Mouse (Mus musculus) heart, embryonic 10.5 days (tissue): Measurements from ENCODE around the gene Repin1. TPM values are rescaled to one million over a fixed set of nuclear protein-coding genes. Genes with fewer than 3 reads are reported as not detected.

ENCODE experiments used
- DNase-seq: peaks from one replicate; pipeline ENCODE4 v3.0.0-alpha.2; 2017; ENCODE audit warnings: low spot score
- H3K27ac ChIP-seq: fragments of 300-500 bp; sonication (generic); 2 replicates; pipeline ENCODE4 v1.5.1; 2016; ENCODE audit warnings: mild to moderate bottlenecking
- H3K27me3 ChIP-seq: fragments of 300-500 bp; sonication (generic); 2 replicates; pipeline ENCODE4 v1.6.1; 2016; ENCODE audit warnings: mild to moderate bottlenecking; ENCODE audit not compliant: poor library complexity, insufficient read depth, severe bottlenecking
- H3K36me3 ChIP-seq: fragments of 300-500 bp; sonication (generic); 2 replicates; pipeline ENCODE4 v1.6.1; 2016; ENCODE audit warnings: mild to moderate bottlenecking, moderate library complexity
- H3K4me1 ChIP-seq: fragments of 300-500 bp; sonication (generic); 2 replicates; pipeline ENCODE4 v1.6.1; 2016; ENCODE audit warnings: mild to moderate bottlenecking
- H3K4me3 ChIP-seq: fragments of 300-500 bp; sonication (generic); 2 replicates; pipeline ENCODE4 v1.5.1; 2016; ENCODE audit warnings: mild to moderate bottlenecking, moderate library complexity
- H3K9me3 ChIP-seq: fragments of 300-500 bp; sonication (generic); 2 replicates; pipeline ENCODE4 v1.6.1; 2016; ENCODE audit warnings: mild to moderate bottlenecking, moderate library complexity
- WGBS: fragments of 180-500 bp; shearing (Covaris S2); methylation state at CpG from one replicate; pipeline ENCODE4 v1.1.7; 2016; 5-methylcytosine and 5-hydroxymethylcytosine counted together
- polyA plus RNA-seq: library from polyadenylated mRNA; unstranded; fragments of >200 nt; fragmentation: Nextera tagmentation; extraction: Ambion mirVana; gene quantifications from 2 replicates; pipeline ENCODE4 v1.2.1, GENCODE M21; 2016

The Repin1 gene
- polyA plus RNA-seq, result 31.9 and 33.2 TPM in 2 replicates

- peaks cover 35% of the 10 kb centered on the region for H3K36me3 ChIP-seq
- H3K4me3 ChIP-seq, result peak within 1 kb of the TSS; percentile 82
- 7% methylated on average over 45 of the region's 45 CpGs for WGBS
- peaks cover 36% of the 10 kb centered on the region for H3K4me1 ChIP-seq
- peaks cover 22% of the 10 kb centered on the region for H3K9me3 ChIP-seq
- H3K27ac ChIP-seq, result peak within 1 kb of the TSS; percentile 97
- peak; percentile 94 for DNase-seq
- no peaks in the 10 kb centered on the region for H3K27me3 ChIP-seq
Observed at GRCm38 (mm10) chr6:48593158-48594042, at the start of gene Repin1, which contains the start of gene Gm44965. TSS of gene Repin1 (plus strand) at chr6:48593883. TSS of gene Gm44965 (plus strand) at chr6:48593941.

DNA sequence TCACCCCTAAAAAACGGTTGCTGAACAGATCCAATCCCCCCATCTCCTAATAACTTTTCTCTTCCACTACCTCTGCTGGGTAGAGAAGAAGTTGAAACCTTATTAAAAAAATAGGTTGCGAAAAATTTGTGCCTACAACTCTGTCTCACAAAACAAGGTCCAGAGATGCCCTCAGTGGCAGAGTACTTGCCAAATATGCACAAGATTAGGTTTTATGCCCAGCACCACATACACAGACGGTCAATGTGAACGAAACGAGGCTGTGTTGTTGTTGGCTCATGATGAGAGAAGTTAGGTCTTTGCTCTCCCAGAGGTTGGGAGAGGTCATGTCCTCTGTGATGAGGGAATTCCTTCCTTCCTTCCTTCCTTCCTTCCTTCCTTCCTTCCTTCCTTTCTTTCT is 48.4 kb upstream of the Repin1 start:
- WGBS, result 70% methylated on average over 5 of the region's 5 CpGs
- H3K4me1 ChIP-seq, result peaks cover 19% of the 10 kb centered on the region
- DNase-seq, result no peak
- H3K4me3 ChIP-seq, result no peak overlapping the region
- H3K27me3 ChIP-seq, result no peaks in the 10 kb centered on the region; the same call in 1 of the 2 replicates
- 0 out of 2 replicates have a peak, but pooled peaks cover 3% of the 10 kb centered on the region for H3K36me3 ChIP-seq
- H3K27ac ChIP-seq, result no peak overlapping the region
- no peaks in the 10 kb centered on the region for H3K9me3 ChIP-seq

- WGBS, result 65% methylated on average over 1 of the region's 1 CpGs
- DNase-seq, result no peak
- H3K9me3 ChIP-seq, result no peaks in the 10 kb centered on the region
- no peaks in the 10 kb centered on the region; the same call in 1 of the 2 replicates for H3K27me3 ChIP-seq
- no peak overlapping the region for H3K4me3 ChIP-seq
- H3K36me3 ChIP-seq, result no peaks in the 10 kb centered on the region
- peaks cover 13% of the 10 kb centered on the region for H3K4me1 ChIP-seq
- no peak overlapping the region for H3K27ac ChIP-seq
Observed at GRCm38 (mm10) chr6:48546271-48546670, 47.4 kb upstream of the Repin1 start.

- DNase-seq, result no peak
- no peak overlapping the region for H3K4me3 ChIP-seq
- no peaks in the 10 kb centered on the region; the same call in 1 of the 2 replicates for H3K27me3 ChIP-seq
- H3K9me3 ChIP-seq, result no peaks in the 10 kb centered on the region
- H3K27ac ChIP-seq, result no peak overlapping the region
- H3K36me3 ChIP-seq, result no peaks in the 10 kb centered on the region
- WGBS, result 55% methylated on average over 4 of the region's 4 CpGs
- H3K4me1 ChIP-seq, result peaks cover 7% of the 10 kb centered on the region
Observed at GRCm38 (mm10) chr6:48546858-48547257, 46.8 kb upstream of the Repin1 start.

DNA sequence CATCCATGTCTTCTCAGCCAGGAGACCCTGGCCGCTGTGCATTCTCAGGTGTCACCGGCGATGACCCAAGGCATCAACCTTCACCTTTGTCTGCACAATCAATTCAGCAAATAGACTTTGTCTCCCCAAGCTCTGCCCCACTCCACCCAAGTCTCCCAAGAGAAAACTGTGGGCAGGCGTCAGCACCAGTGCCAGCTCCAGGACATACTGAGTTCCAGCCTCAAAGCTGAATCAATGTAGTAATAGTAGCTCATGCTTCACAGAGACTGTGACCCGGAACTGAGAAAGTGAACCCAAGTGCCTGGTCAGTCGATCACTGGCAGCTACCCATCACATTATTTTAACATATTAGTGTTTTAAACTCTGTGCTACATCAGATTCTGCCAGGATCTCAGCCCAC is 45.4 kb upstream of the Repin1 start:
- 78% methylated on average over 6 of the region's 6 CpGs for WGBS
- H3K9me3 ChIP-seq, result no peaks in the 10 kb centered on the region
- H3K36me3 ChIP-seq, result no peaks in the 10 kb centered on the region
- H3K4me3 ChIP-seq, result no peak overlapping the region
- H3K27me3 ChIP-seq, result no peaks in the 10 kb centered on the region; the same call in 1 of the 2 replicates
- H3K27ac ChIP-seq, result no peak overlapping the region
- H3K4me1 ChIP-seq, result no peaks in the 10 kb centered on the region
- DNase-seq, result no peak

DNA sequence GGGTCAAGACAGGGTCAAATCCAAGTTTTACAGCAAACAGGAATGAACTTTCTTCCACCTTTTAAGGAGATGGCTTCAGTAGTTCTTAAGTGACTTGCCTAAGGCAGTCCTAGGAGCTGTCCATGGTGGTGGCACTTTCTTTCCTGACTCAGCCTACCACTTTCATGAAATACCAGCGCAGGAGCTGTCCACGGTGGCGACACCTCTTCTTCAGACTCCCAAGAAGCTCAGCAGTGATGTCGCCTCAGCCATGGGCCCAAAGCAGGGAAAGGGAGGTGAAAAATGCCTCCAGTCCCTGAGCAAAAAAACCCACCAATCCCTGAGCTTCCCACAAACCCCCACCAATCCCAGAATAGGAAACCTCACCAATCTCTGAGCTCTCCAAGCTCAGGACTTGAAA is 40.8 kb upstream of the Repin1 start:
- Histone ChIP-seq H3K27ac (no peak overlapping the region), H3K4me3 (no peak overlapping the region), H3K27me3 (no peaks in the 10 kb centered on the region; the same call in 1 of the 2 replicates), H3K36me3 (peaks cover 14% of the 10 kb centered on the region), H3K9me3 (no peaks in the 10 kb centered on the region), H3K4me1 (peaks cover 18% of the 10 kb centered on the region)
- no peak for DNase-seq
- WGBS, result 43% methylated on average over 4 of the region's 4 CpGs

- WGBS, result 79% methylated on average over 4 of the region's 4 CpGs
Observed at GRCm38 (mm10) chr6:48553819-48554218, 39.9 kb upstream of the Repin1 start.

GRCm38 (mm10) chr6:48554280-48555103 is 39.2 kb upstream of the Repin1 start, which contains the start of gene Lrrc61:
TSS of gene Lrrc61 (plus strand) at chr6:48554796.
- Histone ChIP-seq H3K36me3 (peaks cover 16% of the 10 kb centered on the region), H3K4me3 (peak within 1 kb of the TSS; percentile 61), H3K4me1 (peaks cover 18% of the 10 kb centered on the region), H3K27ac (peak within 1 kb of the TSS; percentile 93), H3K9me3 (no peaks in the 10 kb centered on the region), H3K27me3 (no peaks in the 10 kb centered on the region)
- peak; percentile 95 for DNase-seq
- under 1% methylated on average over 39 of the region's 39 CpGs for WGBS

More at GRCm38 (mm10) chr6:48553819-48554218, 39.9 kb upstream of the Repin1 start:
- no peaks in the 10 kb centered on the region for H3K9me3 ChIP-seq
- H3K36me3 ChIP-seq, result peaks cover 16% of the 10 kb centered on the region
- no peak for DNase-seq
- H3K27me3 ChIP-seq, result no peaks in the 10 kb centered on the region
- peak overlapping the region; percentile 61 for H3K4me3 ChIP-seq
- H3K4me1 ChIP-seq, result peaks cover 18% of the 10 kb centered on the region
- H3K27ac ChIP-seq, result peak overlapping the region; percentile 93

GRCm38 (mm10) chr6:48555104-48555890 is 38.4 kb upstream of the Repin1 start:
- WGBS, result 36% methylated on average over 13 of the region's 14 CpGs

GRCm38 (mm10) chr6:48555956-48556355 is 37.7 kb upstream of the Repin1 start:
- DNase-seq, result no peak
- H3K27ac ChIP-seq, result peak overlapping the region; percentile 93; the same call in 1 of the 2 replicates
- H3K36me3 ChIP-seq, result peaks cover 20% of the 10 kb centered on the region
- H3K4me1 ChIP-seq, result peaks cover 18% of the 10 kb centered on the region
- no peaks in the 10 kb centered on the region for H3K27me3 ChIP-seq
- H3K9me3 ChIP-seq, result no peaks in the 10 kb centered on the region
- no peak overlapping the region for H3K4me3 ChIP-seq
- 82% methylated on average over 3 of the region's 3 CpGs for WGBS

More at GRCm38 (mm10) chr6:48555104-48555890, 38.4 kb upstream of the Repin1 start:
- peaks cover 17% of the 10 kb centered on the region for H3K36me3 ChIP-seq
- H3K27ac ChIP-seq, result peak overlapping the region; percentile 93
- no peaks in the 10 kb centered on the region for H3K9me3 ChIP-seq
- DNase-seq, result peak; percentile 88
- H3K27me3 ChIP-seq, result no peaks in the 10 kb centered on the region
- H3K4me1 ChIP-seq, result peaks cover 18% of the 10 kb centered on the region
- H3K4me3 ChIP-seq, result peak overlapping the region; percentile 61

DNA sequence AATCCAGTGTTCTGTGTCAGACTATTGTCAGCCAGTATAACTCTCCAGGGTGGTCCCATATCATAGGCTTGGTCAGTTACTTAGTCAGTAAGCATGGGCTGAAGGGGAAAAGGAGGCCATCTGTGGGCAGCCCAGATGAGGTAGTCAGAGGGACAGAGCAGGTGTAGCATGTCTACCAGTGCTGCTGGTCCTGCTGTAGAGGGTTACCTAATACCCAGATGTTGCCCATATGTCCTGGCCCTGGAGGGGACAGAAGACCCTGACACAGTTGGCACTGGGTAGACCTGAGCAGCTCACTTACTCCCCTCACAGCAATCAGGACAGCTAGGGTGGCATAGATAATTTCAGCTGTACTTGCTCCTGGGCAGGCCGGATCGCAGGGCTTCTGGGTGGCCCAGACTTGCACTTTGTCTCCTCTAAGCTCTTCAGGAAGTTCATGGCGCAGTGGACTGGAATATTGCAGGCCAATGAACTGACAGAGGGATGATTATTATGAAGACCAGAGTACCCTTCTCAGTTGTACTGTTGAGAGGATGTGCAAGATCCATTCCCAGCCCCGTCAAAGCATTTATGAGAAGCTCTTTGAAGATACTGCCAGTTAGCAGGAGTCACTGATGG is 27.9 kb upstream of the Repin1 start:
- Histone ChIP-seq H3K36me3 (peaks cover 28% of the 10 kb centered on the region), H3K9me3 (no peaks in the 10 kb centered on the region; the same call in 1 of the 2 replicates), H3K27me3 (no peaks in the 10 kb centered on the region), H3K4me3 (no peak overlapping the region), H3K4me1 (peaks cover 21% of the 10 kb centered on the region), H3K27ac (no peak overlapping the region)
- 92% methylated on average over 4 of the region's 4 CpGs for WGBS
- DNase-seq, result no peak
